Mouse (Mus musculus) limb, embryonic 12.5 days (tissue): ENCODE measurements around the gene Slc15a5. TPM values are rescaled to one million over a fixed set of nuclear protein-coding genes. Genes with fewer than 3 reads are reported as not detected.

ENCODE experiments used
- polyA plus RNA-seq: library from polyadenylated mRNA; unstranded; fragments of >200 nt; fragmentation: Nextera tagmentation; extraction: Ambion mirVana; gene quantifications from 2 replicates; pipeline ENCODE4 v1.2.1, GENCODE M21; 2016

Gene Slc15a5
- polyA plus RNA-seq, 1 experiment from 2014 or later = not detected

Other genes starting within 250 kb of the Slc15a5 start
- gene Mgst1, start 60.4 kb upstream of the Slc15a5 start, polyA plus RNA-seq = 128 and 129 TPM in 2 replicates